Mouse (Mus musculus) kidney, adult 2 months (tissue): ENCODE data around the gene Prkaca.

ENCODE experiments used
- CTCF ChIP-seq: fragments of 200-500 bp; conservative IDR thresholded peaks from 2 replicates; pipeline ENCODE4 v1.5.1; 2011; ENCODE audit warnings: low read depth, mild to moderate bottlenecking, control low read depth, low read length, moderate library complexity, mixed read lengths; ENCODE audit not compliant: insufficient read depth, insufficient read length
- POLR2A ChIP-seq: fragments of 200-500 bp; IDR thresholded peaks from one replicate; pipeline ENCODE4 v1.6.1; 2011; ENCODE audit warnings: low read depth, low read length, control low read depth

DNA sequence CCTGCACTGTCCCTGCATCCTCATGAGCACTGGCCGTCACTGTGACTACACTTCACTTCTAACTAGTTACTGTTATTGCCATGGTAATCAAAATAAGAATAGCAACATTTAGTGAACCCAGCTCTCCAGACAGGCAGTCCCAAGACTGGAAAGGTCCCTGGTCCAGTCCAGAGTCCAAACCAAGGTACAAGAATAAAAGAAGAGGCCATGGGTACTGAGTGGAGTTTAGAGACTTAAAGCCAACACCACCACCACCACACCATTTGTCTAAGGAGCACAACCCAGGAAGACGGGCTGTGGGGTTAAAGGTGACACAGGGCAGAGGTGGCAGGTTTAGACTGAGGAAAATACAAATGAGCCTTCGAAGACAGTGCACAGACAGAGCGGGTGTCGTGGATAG lies 48.2 kb upstream of the Prkaca start:
- no peak for TF ChIP-seq CTCF
- TF ChIP-seq POLR2A: no peak
